Mouse (Mus musculus) liver, embryonic 11.5 days (tissue): ENCODE results near the gene Phf14. TPM values are rescaled to one million over a fixed set of nuclear protein-coding genes. Genes with fewer than 3 reads are reported as not detected.

ENCODE experiments used
- ATAC-seq: fragments of 200-750 bp; cut with Nextera tagmentation; replicated peaks from 2 replicates; pipeline ENCODE4 v1.8.0; 2017; ENCODE audit warnings: moderate number of reproducible peaks, mild to moderate bottlenecking, moderate TSS enrichment, moderate library complexity; ENCODE audit not compliant: low FRiP score
- DNase-seq: peaks from one replicate; pipeline ENCODE4 v3.0.0-alpha.2; 2017; ENCODE audit warnings: low spot score
- H3K27ac ChIP-seq: fragments of 300-500 bp; sonication (generic); 2 replicates; pipeline ENCODE4 v1.5.1; 2014; ENCODE audit warnings: mild to moderate bottlenecking, low read depth, low read length, control low read depth
- H3K27me3 ChIP-seq: fragments of 300-500 bp; sonication (generic); replicated peaks from 2 replicates; pipeline ENCODE4 v1.6.1; 2014; ENCODE audit warnings: low read length, mixed read lengths; ENCODE audit not compliant: control insufficient read depth, insufficient read depth
- H3K36me3 ChIP-seq: fragments of 300-500 bp; sonication (generic); 2 replicates; pipeline ENCODE4 v1.6.1; 2014; ENCODE audit warnings: mild to moderate bottlenecking, low read length, moderate library complexity, mixed read lengths; ENCODE audit not compliant: control insufficient read depth, insufficient read depth
- H3K4me1 ChIP-seq: fragments of 300-500 bp; sonication (generic); replicated peaks from 2 replicates; pipeline ENCODE4 v1.6.1; 2014; ENCODE audit warnings: low read length, mixed read lengths; ENCODE audit not compliant: control insufficient read depth, insufficient read depth
- H3K4me2 ChIP-seq: fragments of 300-500 bp; sonication (generic); 2 replicates; pipeline ENCODE4 v1.6.1; 2014; ENCODE audit warnings: mild to moderate bottlenecking, control low read depth, moderate library complexity
- H3K4me3 ChIP-seq: fragments of 300-500 bp; sonication (generic); 2 replicates; pipeline ENCODE4 v1.5.1; 2014; ENCODE audit warnings: low read depth, low read length, control low read depth
- H3K9ac ChIP-seq: fragments of 300-500 bp; sonication (generic); 2 replicates; pipeline ENCODE4 v1.6.1; 2014; ENCODE audit warnings: low read depth, low read length, control low read depth
- H3K9me3 ChIP-seq: fragments of 300-500 bp; sonication (generic); 2 replicates; pipeline ENCODE4 v1.6.1; 2016; ENCODE audit warnings: low read length, inconsistent platforms, mixed read lengths; ENCODE audit not compliant: control insufficient read depth
- WGBS: fragments of 180-500 bp; shearing (Covaris S2); extraction: QIAGEN DNeasy Blood & Tissue Kit; methylation state at CpG from one replicate; pipeline ENCODE4 v1.1.7; 2014; 5-methylcytosine and 5-hydroxymethylcytosine counted together
- polyA plus RNA-seq: library from polyadenylated mRNA; unstranded; fragments of >200 nt; fragmentation: Nextera tagmentation; extraction: Ambion mirVana; gene quantifications from 2 replicates; pipeline ENCODE4 v1.2.1, GENCODE M21; 2014

Gene Phf14
- polyA plus RNA-seq, 1 experiment from 2014 or later: 46.5 TPM

DNA sequence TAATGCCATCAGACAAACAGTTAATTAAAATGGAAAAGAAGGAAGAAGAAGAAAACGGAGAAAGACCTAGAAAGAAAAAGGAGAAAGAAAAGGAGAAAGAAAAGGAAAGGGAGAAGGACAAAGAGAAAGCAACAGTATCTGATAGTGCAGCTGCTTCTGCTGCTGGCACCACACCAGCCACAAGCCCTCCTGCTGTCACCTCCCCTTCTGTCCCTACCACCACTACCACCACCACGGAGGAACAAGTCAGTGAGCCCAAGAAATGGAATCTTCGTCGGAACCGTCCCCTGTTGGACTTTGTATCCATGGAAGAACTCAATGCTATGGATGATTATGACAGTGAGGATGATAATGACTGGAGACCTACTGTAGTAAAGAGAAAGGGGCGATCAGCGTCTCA, 25.8 kb downstream of the Phf14 start:
- H3K36me3 ChIP-seq: peaks cover 1% of the 10 kb centered on the region; the same call in 1 of the 2 replicates
- ATAC-seq: no peak
- no peak overlapping the region for H3K4me3 ChIP-seq
- H3K27me3 ChIP-seq: no peaks in the 10 kb centered on the region
- no peak overlapping the region for H3K9ac ChIP-seq
- H3K27ac ChIP-seq: no peak overlapping the region
- no peak for DNase-seq
- 95% methylated on average over 7 of the region's 7 CpGs for WGBS
- no peaks in the 10 kb centered on the region for H3K9me3 ChIP-seq
- no peak overlapping the region for H3K4me2 ChIP-seq
- no peaks in the 10 kb centered on the region for H3K4me1 ChIP-seq

DNA sequence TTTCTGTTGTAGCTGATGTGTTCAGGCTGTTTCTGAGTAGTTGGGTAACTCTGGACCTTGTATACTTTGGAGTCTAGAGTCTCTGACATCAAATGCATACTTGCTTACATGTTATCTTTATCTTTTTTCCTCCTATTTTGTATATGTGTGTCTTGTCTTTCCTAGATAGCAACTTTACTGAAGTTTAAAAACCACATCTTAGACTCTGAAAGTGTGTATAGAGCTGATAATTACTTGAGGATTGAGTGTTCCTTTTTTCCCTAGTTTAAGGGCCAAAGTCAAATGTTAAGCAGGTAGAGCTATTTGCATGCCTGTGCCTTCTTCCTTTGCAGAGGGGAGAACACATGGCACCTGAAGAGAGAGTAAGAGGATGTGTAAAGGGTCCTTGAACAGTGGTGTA, 33.3 kb downstream of the Phf14 start:
- Histone ChIP-seq H3K4me1 (no peaks in the 10 kb centered on the region), H3K27ac (no peak overlapping the region), H3K4me2 (no peak overlapping the region; the same call in 1 of the 2 replicates), H3K36me3 (peaks cover 7% of the 10 kb centered on the region; the same call in 1 of the 2 replicates), H3K4me3 (no peak overlapping the region), H3K9me3 (no peaks in the 10 kb centered on the region), H3K9ac (no peak overlapping the region), H3K27me3 (no peaks in the 10 kb centered on the region)
- DNase-seq (no peak), ATAC-seq (peak; percentile 89)

DNA sequence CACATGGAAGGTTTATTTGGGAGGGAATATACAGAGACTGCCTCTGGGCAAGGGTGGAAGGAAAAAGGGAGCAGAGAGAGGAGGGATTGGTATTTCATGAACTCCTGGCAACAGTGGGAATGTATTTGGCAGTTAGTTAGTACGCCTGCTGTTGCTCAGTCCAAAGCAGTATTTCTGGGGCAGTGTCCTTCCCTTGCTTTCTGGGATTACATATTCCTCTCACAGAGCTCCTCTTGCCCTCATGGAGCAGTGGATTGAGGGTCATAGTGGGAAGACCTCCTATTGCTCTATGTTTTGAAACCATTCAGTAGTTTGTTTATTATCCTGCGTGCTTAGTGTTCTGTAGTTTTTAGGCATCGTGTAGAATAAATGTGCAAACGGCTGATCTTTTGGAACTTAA, 34.5 kb downstream of the Phf14 start:
- ATAC-seq: no peak
- no peaks in the 10 kb centered on the region; the same call in 1 of the 2 replicates for H3K4me1 ChIP-seq

GRCm38 (mm10) chr6:11948100-11948499, 40.5 kb downstream of the Phf14 start:
- Histone ChIP-seq H3K4me2 (no peak overlapping the region), H3K4me1 (peaks cover 3% of the 10 kb centered on the region), H3K27me3 (no peaks in the 10 kb centered on the region), H3K9ac (no peak overlapping the region), H3K27ac (no peak overlapping the region), H3K36me3 (peaks cover 2% of the 10 kb centered on the region; the same call in 1 of the 2 replicates), H3K4me3 (no peak overlapping the region), H3K9me3 (no peaks in the 10 kb centered on the region)
- DNase-seq (no peak), ATAC-seq (peak; percentile 87)
- 65% methylated on average over 1 of the region's 1 CpGs for whole genome bisulfite sequencing

More for the DNA sequence above, 34.5 kb downstream of the Phf14 start:
- H3K9me3 ChIP-seq: no peaks in the 10 kb centered on the region
- DNase-seq: no peak
- no peak overlapping the region for H3K9ac ChIP-seq
- H3K4me2 ChIP-seq: no peak overlapping the region
- H3K36me3 ChIP-seq: peaks cover 7% of the 10 kb centered on the region; the same call in 1 of the 2 replicates
- 91% methylated on average over 4 of the region's 4 CpGs for WGBS
- H3K27ac ChIP-seq: no peak overlapping the region
- no peaks in the 10 kb centered on the region for H3K27me3 ChIP-seq
- H3K4me3 ChIP-seq: no peak overlapping the region

- Histone ChIP-seq H3K4me1 (no peaks in the 10 kb centered on the region), H3K27me3 (no peaks in the 10 kb centered on the region), H3K4me3 (no peak overlapping the region), H3K36me3 (peaks cover 6% of the 10 kb centered on the region; the same call in 1 of the 2 replicates), H3K9me3 (no peaks in the 10 kb centered on the region), H3K27ac (no peak overlapping the region), H3K4me2 (no peak overlapping the region), H3K9ac (no peak overlapping the region)
- 78% methylated on average over 7 of the region's 7 CpGs for WGBS
- no peak for ATAC-seq
- no peak for DNase-seq
Measured at GRCm38 (mm10) chr6:11960172-11960571, 52.6 kb downstream of the Phf14 start.

DNA sequence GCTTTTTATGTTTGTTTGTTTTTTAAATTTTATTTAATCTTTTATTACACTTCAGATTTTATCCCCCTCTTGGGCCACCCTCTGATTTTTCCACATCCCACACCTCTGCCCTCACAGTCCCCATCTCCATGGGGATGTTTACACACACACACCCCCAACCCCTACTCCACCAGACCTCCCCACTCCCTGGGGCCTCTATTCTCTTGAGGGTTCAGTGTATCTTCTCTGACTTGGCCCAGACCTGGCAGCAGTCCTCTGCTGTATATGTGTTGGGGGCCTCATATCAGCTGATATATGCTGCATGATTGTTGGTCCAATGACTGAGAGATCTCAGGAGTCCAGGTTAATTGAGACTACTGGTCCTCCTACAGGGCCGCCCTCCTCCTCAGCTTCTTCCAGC, 86.2 kb downstream of the Phf14 start:
- no peak overlapping the region for H3K27ac ChIP-seq
- no peak for DNase-seq
- no peak overlapping the region for H3K4me3 ChIP-seq
- H3K4me1 ChIP-seq: no peaks in the 10 kb centered on the region
- H3K36me3 ChIP-seq: peaks cover 10% of the 10 kb centered on the region
- no peak overlapping the region for H3K4me2 ChIP-seq
- no peaks in the 10 kb centered on the region for H3K9me3 ChIP-seq
- WGBS: 86% methylated on average over 1 of the region's 1 CpGs
- ATAC-seq: no peak
- no peak overlapping the region for H3K9ac ChIP-seq
- no peaks in the 10 kb centered on the region for H3K27me3 ChIP-seq

DNA sequence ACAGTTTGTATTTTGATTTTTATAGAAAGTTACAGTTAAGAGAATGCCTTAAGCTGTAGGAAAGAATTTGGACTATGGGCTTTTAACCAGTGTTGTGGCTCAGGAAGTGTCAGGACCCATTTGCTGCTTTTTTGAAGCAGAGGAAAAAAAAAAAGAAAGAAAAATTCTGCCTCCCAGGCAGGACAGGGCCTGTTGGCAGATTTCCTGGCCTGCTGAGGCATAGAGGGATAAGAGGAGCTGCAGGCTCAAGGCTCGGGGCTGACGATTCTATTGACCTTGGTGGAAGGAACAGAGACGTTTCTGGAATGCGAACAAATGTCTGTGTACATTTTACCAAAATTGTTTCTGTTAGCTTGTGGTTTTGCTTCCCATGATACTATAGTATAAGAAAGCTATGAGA, 91.0 kb downstream of the Phf14 start:
- no peak for ATAC-seq
- Histone ChIP-seq H3K36me3 (peaks cover 11% of the 10 kb centered on the region), H3K9me3 (no peaks in the 10 kb centered on the region), H3K4me2 (no peak overlapping the region), H3K9ac (no peak overlapping the region), H3K27ac (no peak overlapping the region), H3K4me1 (no peaks in the 10 kb centered on the region), H3K27me3 (no peaks in the 10 kb centered on the region), H3K4me3 (no peak overlapping the region)
- WGBS: 88% methylated on average over 4 of the region's 4 CpGs
- no peak for DNase-seq

DNA sequence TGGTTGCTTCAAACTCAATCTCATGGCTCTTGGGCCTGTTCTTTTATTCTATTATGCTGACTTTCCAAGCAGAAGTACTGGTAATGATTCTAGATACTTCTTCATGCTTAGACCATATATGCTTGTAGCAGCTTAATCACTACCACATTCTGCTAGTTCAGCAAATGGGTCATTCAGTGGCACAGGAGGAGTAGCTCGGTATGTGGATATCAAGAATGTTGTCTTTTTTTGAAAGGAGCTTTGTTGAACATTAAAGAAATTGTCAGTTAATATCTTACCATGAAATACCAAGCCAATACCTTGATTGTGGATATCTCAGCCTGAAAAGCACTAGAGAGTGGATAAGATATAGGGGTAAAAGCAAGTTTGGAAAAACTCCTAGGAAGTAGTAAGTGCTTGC, 91.9 kb downstream of the Phf14 start:
- no peak overlapping the region for H3K27ac ChIP-seq

DNA sequence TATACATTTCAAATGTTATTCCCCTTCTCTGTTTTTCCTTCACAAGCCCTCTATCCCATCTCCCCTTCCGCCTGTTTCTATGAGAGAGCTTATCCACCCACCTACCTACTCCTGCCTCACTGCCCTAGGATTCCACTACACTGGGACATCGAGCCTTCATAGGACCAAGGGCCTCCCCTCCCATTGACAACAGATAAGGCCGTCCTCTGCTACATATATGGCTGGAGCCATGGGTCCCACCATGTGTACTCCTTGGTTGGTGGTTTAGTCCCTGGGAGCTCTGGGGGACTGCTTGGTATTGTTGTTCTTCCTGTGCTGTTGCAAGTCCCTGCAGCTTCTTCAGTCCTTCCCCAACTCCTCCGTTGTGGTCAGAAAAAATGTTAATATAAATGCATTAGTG, 97.8 kb downstream of the Phf14 start:
- DNase-seq (no peak), ATAC-seq (peak; percentile 77)

More for the DNA sequence above, 91.9 kb downstream of the Phf14 start:
- Histone ChIP-seq H3K27me3 (no peaks in the 10 kb centered on the region), H3K4me1 (no peaks in the 10 kb centered on the region), H3K9ac (no peak overlapping the region), H3K4me2 (no peak overlapping the region), H3K9me3 (no peaks in the 10 kb centered on the region), H3K36me3 (peaks cover 11% of the 10 kb centered on the region), H3K4me3 (no peak overlapping the region)
- DNase-seq (no peak), ATAC-seq (no peak)
- 85% methylated on average over 1 of the region's 1 CpGs for WGBS

More for the DNA sequence above, 97.8 kb downstream of the Phf14 start:
- Histone ChIP-seq H3K9me3 (no peaks in the 10 kb centered on the region), H3K27me3 (no peaks in the 10 kb centered on the region), H3K4me3 (no peak overlapping the region), H3K9ac (no peak overlapping the region), H3K27ac (no peak overlapping the region), H3K4me1 (no peaks in the 10 kb centered on the region), H3K36me3 (no peaks in the 10 kb centered on the region; the same call in 1 of the 2 replicates), H3K4me2 (no peak overlapping the region)
- WGBS: 75% methylated on average over 4 of the region's 4 CpGs
